Mouse (Mus musculus) limb, embryonic 10.5 days (tissue): ENCODE measurements around the gene Serpina1c. TPM values are rescaled to one million over a fixed set of nuclear protein-coding genes. Genes with fewer than 3 reads are reported as not detected.
"Not testable (repeated sequence)": the region's sequence is repeated elsewhere in the genome, so short reads cannot be mapped to it uniquely, and the experiment has no call there.

Experiments used
- DNase-seq: peaks from one replicate; pipeline ENCODE4 v3.0.0-alpha.2; 2017; ENCODE audit warnings: low spot score
- H3K27ac ChIP-seq: fragments of 300-500 bp; sonication (generic); 2 replicates; pipeline ENCODE4 v1.5.1; 2016; ENCODE audit warnings: mild to moderate bottlenecking
- H3K27me3 ChIP-seq: fragments of 300-500 bp; sonication (generic); 2 replicates; pipeline ENCODE4 v1.6.1; 2016; ENCODE audit warnings: low read depth, mild to moderate bottlenecking; ENCODE audit not compliant: poor library complexity, severe bottlenecking
- H3K36me3 ChIP-seq: fragments of 300-500 bp; sonication (generic); 2 replicates; pipeline ENCODE4 v1.6.1; 2016; ENCODE audit warnings: mild to moderate bottlenecking, moderate library complexity
- H3K4me1 ChIP-seq: fragments of 300-500 bp; sonication (generic); 2 replicates; pipeline ENCODE4 v1.6.1; 2016
- H3K4me3 ChIP-seq: fragments of 300-500 bp; sonication (generic); 2 replicates; pipeline ENCODE4 v1.5.1; 2016; ENCODE audit warnings: mild to moderate bottlenecking, moderate library complexity
- H3K9me3 ChIP-seq: fragments of 300-500 bp; sonication (generic); replicated peaks from 2 replicates; pipeline ENCODE4 v1.6.1; 2016; ENCODE audit warnings: mild to moderate bottlenecking
- WGBS: fragments of 180-500 bp; shearing (Covaris S2); methylation state at CpG from one replicate; pipeline ENCODE4 v1.1.7; 2016; 5-methylcytosine and 5-hydroxymethylcytosine counted together
- polyA plus RNA-seq: library from polyadenylated mRNA; unstranded; fragments of >200 nt; fragmentation: Nextera tagmentation; extraction: Ambion mirVana; gene quantifications from 2 replicates; pipeline ENCODE4 v1.2.1, GENCODE M21; 2016

Serpina1c gene
- polyA plus RNA-seq, result not detected in 2 replicates

- not testable (repeated sequence) for H3K36me3 ChIP-seq, H3K27me3 ChIP-seq, H3K4me3 ChIP-seq, H3K4me1 ChIP-seq, H3K9me3 ChIP-seq, H3K27ac ChIP-seq, DNase-seq
- 88% methylated on average over 4 of the region's 4 CpGs for WGBS
These were observed at the start of gene Serpina1c for GRCm38 (mm10) chr12:103904837-103905340. TSS of gene Serpina1c (minus strand) at chr12:103904887.

- H3K27me3 ChIP-seq, H3K4me1 ChIP-seq, H3K27ac ChIP-seq, H3K36me3 ChIP-seq, H3K9me3 ChIP-seq, DNase-seq, H3K4me3 ChIP-seq: not testable (repeated sequence)
- WGBS, result 78% methylated on average over 3 of the region's 3 CpGs
These were observed 48.3 kb upstream of the Serpina1c start for GRCm38 (mm10) chr12:103952972-103953371.

DNA sequence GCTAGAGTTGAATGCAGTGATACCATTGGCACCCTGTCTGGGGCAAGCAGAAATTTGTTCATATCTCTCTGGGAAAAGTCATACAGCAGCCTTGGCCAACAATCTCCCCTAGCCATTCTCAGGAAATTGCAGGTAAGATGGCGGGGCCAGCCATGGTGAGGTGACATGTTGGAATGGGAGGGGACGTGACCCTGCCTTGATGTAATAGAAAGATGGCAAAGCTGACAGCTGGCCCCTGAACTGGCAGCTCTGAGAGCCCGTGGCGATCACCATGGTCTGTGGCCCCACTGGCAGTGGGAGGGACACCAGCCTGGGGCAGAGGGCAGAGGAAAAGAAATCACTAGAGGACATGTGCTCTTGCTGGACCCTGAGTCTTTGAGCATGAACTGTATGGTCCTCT lies 41.6 kb upstream of the Serpina1c start:
- DNase-seq, result no peak
- Histone ChIP-seq H3K27ac (no peak overlapping the region), H3K9me3 (no peaks in the 10 kb centered on the region; the same call in 1 of the 2 replicates), H3K4me3 (no peak overlapping the region), H3K27me3 (no peaks in the 10 kb centered on the region), H3K36me3 (no peaks in the 10 kb centered on the region), H3K4me1 (no peaks in the 10 kb centered on the region)
- WGBS, result 90% methylated on average over 4 of the region's 4 CpGs

- H3K4me1 ChIP-seq, H3K4me3 ChIP-seq, H3K9me3 ChIP-seq, H3K27me3 ChIP-seq, DNase-seq, H3K27ac ChIP-seq, H3K36me3 ChIP-seq: not testable (repeated sequence)
- 92% methylated on average over 13 of the region's 16 CpGs for WGBS
These were observed 4.5 kb upstream of the Serpina1c start for GRCm38 (mm10) chr12:103909181-103909580.

DNA sequence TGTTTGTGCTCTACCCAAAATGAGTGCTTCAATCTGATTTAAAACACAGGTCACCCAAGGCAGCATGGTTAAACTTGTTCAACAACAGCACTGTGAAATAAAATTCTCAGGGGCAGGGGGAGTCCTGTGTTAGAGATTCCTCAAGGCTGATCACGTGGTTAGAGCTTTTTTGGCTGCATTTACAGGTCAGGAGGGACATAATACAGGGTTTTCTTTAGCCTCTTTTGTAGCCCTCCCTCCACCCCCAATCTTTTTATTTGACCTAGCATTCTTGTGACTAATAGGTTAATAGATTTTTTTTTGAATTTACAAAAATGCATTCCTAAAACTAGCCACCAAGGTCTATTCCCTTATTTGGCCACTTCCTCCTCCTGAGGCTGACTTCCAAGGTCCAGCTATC lies 3.1 kb upstream of the Serpina1c start:
- not testable (repeated sequence) for H3K27me3 ChIP-seq, H3K4me1 ChIP-seq, H3K27ac ChIP-seq, DNase-seq, H3K4me3 ChIP-seq, H3K36me3 ChIP-seq, H3K9me3 ChIP-seq
- 44% methylated on average over 1 of the region's 1 CpGs for WGBS

DNA sequence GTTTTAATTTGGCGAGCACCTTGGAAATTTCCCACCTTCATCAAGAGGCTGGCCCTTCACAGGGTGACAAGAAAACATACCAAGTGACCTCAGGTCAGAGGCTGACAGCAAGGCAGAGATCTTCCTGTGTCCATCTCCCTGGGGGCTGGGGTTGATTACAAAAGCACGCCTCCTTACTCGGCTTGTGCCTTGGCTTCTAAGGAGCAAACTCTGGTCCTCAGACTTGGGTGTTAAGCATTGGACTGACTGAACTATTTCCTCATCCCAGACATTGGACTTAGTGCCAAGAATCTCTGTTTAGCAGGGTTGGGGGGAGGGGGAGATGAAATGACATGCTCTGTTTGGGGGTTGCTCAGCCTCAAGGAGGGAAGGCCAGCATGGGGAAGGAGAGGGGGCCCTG lies 2.8 kb downstream of the Serpina1c start:
- H3K9me3 ChIP-seq, DNase-seq, H3K27me3 ChIP-seq, H3K4me1 ChIP-seq, H3K4me3 ChIP-seq, H3K27ac ChIP-seq, H3K36me3 ChIP-seq: not testable (repeated sequence)
- 91% methylated on average over 3 of the region's 3 CpGs for WGBS

GRCm38 (mm10) chr12:103866873-103867272 lies 37.8 kb downstream of the Serpina1c start:
- H3K9me3 ChIP-seq, DNase-seq, H3K27ac ChIP-seq, H3K4me3 ChIP-seq, H3K4me1 ChIP-seq, H3K27me3 ChIP-seq, H3K36me3 ChIP-seq: not testable (repeated sequence)
- WGBS, result 91% methylated on average over 1 of the region's 1 CpGs

DNA sequence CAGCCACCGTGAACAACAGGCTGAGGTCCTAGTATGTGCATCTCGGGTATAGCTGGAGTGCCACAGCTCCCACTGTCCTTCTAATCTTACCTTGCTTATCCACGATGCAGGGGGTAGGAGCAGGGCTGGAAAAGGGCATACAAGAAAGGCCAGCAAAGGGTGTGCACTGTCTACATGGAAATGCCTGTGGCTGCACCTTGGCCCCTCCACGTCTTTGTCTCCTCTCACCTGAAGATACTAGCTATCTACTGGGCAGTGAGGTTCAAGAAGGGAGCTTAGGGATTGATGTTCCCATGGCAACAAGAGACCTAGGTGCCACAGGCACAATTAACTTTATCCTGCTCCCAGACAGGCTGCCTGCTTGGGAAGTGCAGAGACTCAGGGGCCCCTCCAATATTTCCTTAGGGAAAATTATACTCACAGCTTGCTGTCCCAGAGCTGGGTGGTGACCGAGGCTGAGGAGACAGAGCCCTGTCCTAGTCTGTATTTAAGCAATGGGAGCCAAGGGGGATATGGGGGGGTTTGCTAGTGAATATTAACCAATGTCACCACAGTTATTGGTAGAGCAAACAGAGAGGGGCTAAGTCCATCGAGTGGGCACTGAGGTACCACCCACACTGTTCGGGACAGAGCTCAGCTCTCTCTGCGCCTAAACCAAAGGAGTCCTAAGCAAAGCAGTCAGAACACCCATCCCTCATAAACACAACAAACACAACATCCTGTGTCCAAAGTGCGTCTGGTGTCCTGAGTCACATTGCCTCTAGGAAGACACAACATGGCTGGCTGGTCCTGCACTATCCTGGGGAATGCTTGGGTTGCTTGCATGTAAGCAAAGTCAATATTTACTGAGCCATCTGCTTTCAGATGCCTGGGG lies 41.3 kb downstream of the Serpina1c start, which contains the start of gene Serpina1a:
Serpina1a (minus strand) TSS at position 462 of the 874 bp plus-strand sequence.
- H3K4me3 ChIP-seq, H3K27ac ChIP-seq, H3K9me3 ChIP-seq, DNase-seq, H3K4me1 ChIP-seq, H3K27me3 ChIP-seq, H3K36me3 ChIP-seq: not testable (repeated sequence)
- 89% methylated on average over 9 of the region's 9 CpGs for WGBS

GRCm38 (mm10) chr12:103860976-103861375 lies 43.7 kb downstream of the Serpina1c start:
- 79% methylated on average over 3 of the region's 3 CpGs for WGBS
- H3K4me1 ChIP-seq, result no peaks in the 10 kb centered on the region
- no peak for DNase-seq
- H3K27ac ChIP-seq, result no peak overlapping the region
- no peaks in the 10 kb centered on the region for H3K36me3 ChIP-seq
- H3K9me3 ChIP-seq, result no peaks in the 10 kb centered on the region
- H3K4me3 ChIP-seq, result no peak overlapping the region
- no peaks in the 10 kb centered on the region for H3K27me3 ChIP-seq

DNA sequence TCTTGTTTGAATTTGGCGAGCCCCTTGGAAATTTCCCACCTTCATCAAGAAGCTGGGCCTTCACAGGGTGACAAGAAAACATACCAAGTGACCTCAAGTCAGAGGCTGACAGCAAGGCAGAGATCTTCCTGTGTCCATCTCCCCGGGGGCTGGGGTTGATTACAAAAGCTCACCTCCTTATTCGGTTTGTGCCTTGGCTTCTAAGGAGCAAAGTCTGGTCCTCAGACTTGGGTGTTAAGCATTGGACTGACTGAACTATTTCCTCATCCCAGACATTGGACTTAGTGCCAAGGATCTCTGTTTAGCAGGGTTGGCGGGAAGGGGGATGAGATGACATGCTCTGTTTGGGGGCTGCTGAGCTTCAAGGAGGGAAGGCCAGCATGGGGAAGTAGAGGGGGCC lies 44.1 kb downstream of the Serpina1c start:
- DNase-seq, H3K4me1 ChIP-seq, H3K4me3 ChIP-seq, H3K27ac ChIP-seq, H3K36me3 ChIP-seq, H3K9me3 ChIP-seq, H3K27me3 ChIP-seq: not testable (repeated sequence)
- WGBS, result 89% methylated on average over 3 of the region's 4 CpGs

DNA sequence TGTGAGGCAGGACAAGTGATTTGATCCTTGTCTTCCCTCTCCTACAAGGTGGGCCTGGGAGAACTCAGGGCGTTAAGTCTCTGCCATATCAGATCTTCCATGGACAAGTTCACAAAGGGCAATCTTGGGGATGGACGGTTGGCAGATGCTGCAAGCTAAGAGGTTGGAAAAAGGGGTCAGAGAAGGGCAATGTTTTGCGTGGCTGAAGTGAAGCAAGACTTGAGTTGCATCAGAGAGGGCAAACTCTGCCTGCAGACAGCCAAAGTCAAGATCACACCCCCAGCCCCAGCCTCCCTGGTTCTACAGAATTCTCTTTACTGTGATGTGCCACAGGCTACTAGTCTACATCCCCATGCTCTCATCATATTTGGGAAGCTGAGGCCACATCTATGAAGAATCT lies 45.1 kb downstream of the Serpina1c start:
- H3K36me3 ChIP-seq, H3K27me3 ChIP-seq, DNase-seq, H3K4me3 ChIP-seq, H3K27ac ChIP-seq, H3K4me1 ChIP-seq, H3K9me3 ChIP-seq: not testable (repeated sequence)
- WGBS, result 82% methylated on average over 3 of the region's 3 CpGs

- not testable (repeated sequence) for DNase-seq, H3K4me1 ChIP-seq, H3K27me3 ChIP-seq, H3K4me3 ChIP-seq, H3K36me3 ChIP-seq, H3K27ac ChIP-seq, H3K9me3 ChIP-seq
- 84% methylated on average over 2 of the region's 2 CpGs for WGBS
These were observed 51.7 kb downstream of the Serpina1c start for GRCm38 (mm10) chr12:103853032-103853431.
